Comparison of ENCODE assay signal across 8 mouse cellular contexts in the genomic region with DNA sequence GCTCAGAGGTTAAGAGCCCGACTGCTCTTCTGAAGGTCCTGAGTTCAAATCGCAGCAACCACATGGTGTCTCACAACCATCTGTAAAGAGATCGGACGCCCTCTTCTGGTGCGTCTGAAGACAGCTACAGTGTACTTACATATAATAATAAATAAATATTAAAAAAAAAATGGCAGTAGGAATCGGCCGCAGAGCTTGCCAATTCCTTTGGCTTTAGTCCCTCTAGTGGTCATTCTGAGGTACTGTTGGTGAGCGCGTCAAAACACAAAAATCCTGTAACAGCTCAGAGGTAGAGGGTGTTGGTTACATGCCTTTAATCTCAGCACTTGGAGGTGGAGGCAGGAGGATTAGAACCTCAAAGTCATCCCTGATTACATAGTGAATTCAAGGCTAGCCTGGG. TPM values are rescaled to one million over a fixed set of nuclear protein-coding genes. Genes with fewer than 3 reads are reported as not detected.
DNase-seq lines count a peak whose midpoint lies in the region; ATAC-seq and TF ChIP-seq lines count a peak whose summit lies in the region.

No protein-coding gene starts in this region.

- H3K9me3 ChIP-seq in kidney, embryonic 15.5 days (replicated peaks), result no peaks in the 10 kb centered on the region
- H3K9me3 ChIP-seq in limb, embryonic 14.5 days (ENCODE audit: control insufficient read depth, low read length), result no peaks in the 10 kb centered on the region

- no peak overlapping the region for H3K9ac ChIP-seq in kidney, embryonic 15.5 days
- H3K9ac ChIP-seq in limb, embryonic 14.5 days (ENCODE audit: low read depth, low read length, severe bottlenecking), result no peak overlapping the region

- 20% methylated on average over 9 of the region's 9 CpGs for WGBS in kidney, embryonic 15.5 days
- WGBS in limb, embryonic 14.5 days, result 22% methylated on average over 9 of the region's 9 CpGs

- TF ChIP-seq POLR2A in limb, embryonic 14.5 days (IDR thresholded peaks at IDR 0.05; ENCODE audit: borderline replicate concordance, extremely low read depth, insufficient read depth, insufficient read length), result no peak

- no peak overlapping the region for H3K4me3 ChIP-seq in kidney, embryonic 15.5 days (replicated peaks)
- H3K4me3 ChIP-seq in limb, embryonic 14.5 days (replicated peaks; ENCODE audit: low read length), result no peak overlapping the region

- H3K4me1 ChIP-seq in kidney, embryonic 15.5 days, result peaks cover 8% of the 10 kb centered on the region; the same call in 1 of the 2 replicates
- no peaks in the 10 kb centered on the region for H3K4me1 ChIP-seq in limb, embryonic 14.5 days (ENCODE audit: control insufficient read depth, insufficient read depth, low read length)

- peak; percentile 55 for DNase-seq in kidney, adult 18-20 months
- DNase-seq in brain, adult 2 months (ENCODE audit: low read depth, low spot score), result peak; percentile 84
- peak; percentile 34 for DNase-seq in fibroblast of lung, adult 2 months (ENCODE audit: low read depth)
- DNase-seq in limb, embryonic 14.5 days (ENCODE audit: low spot score), result peak; percentile 81
- peak; percentile 85 for DNase-seq in naive thymus-derived CD4-positive, alpha-beta T cell, adult 2 months (ENCODE audit: low read depth)
- peak; percentile 56 to 80 for DNase-seq in spleen, postnatal 4 days (ENCODE audit: low spot score in 2 of 2)

- no peak overlapping the region for H3K27ac ChIP-seq in kidney, embryonic 15.5 days
- H3K27ac ChIP-seq in limb, embryonic 14.5 days (replicated peaks; ENCODE audit: low read depth, low read length), result no peak overlapping the region

- no peaks in the 10 kb centered on the region for H3K36me3 ChIP-seq in kidney, embryonic 15.5 days
- H3K36me3 ChIP-seq in limb, embryonic 14.5 days (ENCODE audit: control insufficient read depth, insufficient read depth, low read length), result no peaks in the 10 kb centered on the region

- no peak for ATAC-seq in kidney, embryonic 15.5 days (replicated peaks; ENCODE audit: low FRiP score)
- peak; percentile 68 for ATAC-seq in inflammation-experienced regulatory T-cells, adult 6 months
- peak; percentile 39; the same call in 1 of the 2 replicates for ATAC-seq in limb, embryonic 14.5 days (ENCODE audit: low FRiP score, low read depth)

- H3K27me3 ChIP-seq in kidney, embryonic 15.5 days, result peaks cover 9% of the 10 kb centered on the region
- no peaks in the 10 kb centered on the region for H3K27me3 ChIP-seq in limb, embryonic 14.5 days (ENCODE audit: control insufficient read depth, insufficient read depth, low read length)

- H3K4me2 ChIP-seq in kidney, embryonic 15.5 days, result no peak overlapping the region
- H3K4me2 ChIP-seq in limb, embryonic 14.5 days (replicated peaks; ENCODE audit: low read depth, low read length, severe bottlenecking), result no peak overlapping the region

RNA-seq across cellular contexts. Expression of a gene that starts 4.0 kb away (rescaled TPM):
- polyA plus RNA-seq in kidney, embryonic 15.5 days (2015; fragmentation: Nextera tagmentation; extraction: Ambion mirVana), result 5.9 and 6.1 TPM in 2 replicates
- 10 to 100 TPM in 1 of 3 experiments, 1 to 10 TPM in 2; 7.0 to 10.2 (median 7.8) TPM for polyA plus RNA-seq in inflammation-experienced regulatory T-cells, adult 6 months (2017; shearing (Covaris generic))
- polyA plus RNA-seq in limb, embryonic 14.5 days (2012; rRNA removed), result 17.0 and 19.4 TPM in 2 replicates
- polyA plus RNA-seq in limb, embryonic 14.5 days (2014; fragmentation: Nextera tagmentation; extraction: Ambion mirVana), result 9.6 and 11.3 TPM in 2 replicates

RNA-seq across cellular contexts. Expression of a gene that starts 4.8 kb away (rescaled TPM):
- 12.3 and 12.5 TPM in 2 replicates for polyA plus RNA-seq in kidney, embryonic 15.5 days (2015; fragmentation: Nextera tagmentation; extraction: Ambion mirVana)
- 1 to 10 TPM; 4.2 to 8.0 (median 7.7) TPM for polyA plus RNA-seq in inflammation-experienced regulatory T-cells, adult 6 months (2017; shearing (Covaris generic))
- 4.0 and 9.1 TPM in 2 replicates for polyA plus RNA-seq in limb, embryonic 14.5 days (2012; rRNA removed)
- polyA plus RNA-seq in limb, embryonic 14.5 days (2014; fragmentation: Nextera tagmentation; extraction: Ambion mirVana), result 9.2 and 11.0 TPM in 2 replicates

RNA-seq across cellular contexts. Expression of a gene that starts 44.1 kb away (rescaled TPM):
- polyA plus RNA-seq in kidney, embryonic 15.5 days (2015; fragmentation: Nextera tagmentation; extraction: Ambion mirVana), result not detected in 2 replicates
- polyA plus RNA-seq in inflammation-experienced regulatory T-cells, adult 6 months (2017; shearing (Covaris generic)), result not detected
- polyA plus RNA-seq in limb, embryonic 14.5 days (2012; rRNA removed), result 0.21 TPM in 1 of 2 replicates, not detected in the other
- not detected in 2 replicates for polyA plus RNA-seq in limb, embryonic 14.5 days (2014; fragmentation: Nextera tagmentation; extraction: Ambion mirVana)

RNA-seq across cellular contexts. Expression of a gene that starts 52.4 kb away (rescaled TPM):
- 0.53 and 0.59 TPM in 2 replicates for polyA plus RNA-seq in kidney, embryonic 15.5 days (2015; fragmentation: Nextera tagmentation; extraction: Ambion mirVana)
- under 1 TPM in 1 of 3 experiments, not detected in 2; 0.12 TPM for polyA plus RNA-seq in inflammation-experienced regulatory T-cells, adult 6 months (2017; shearing (Covaris generic))
- polyA plus RNA-seq in limb, embryonic 14.5 days (2012; rRNA removed), result 0.73 and 0.89 TPM in 2 replicates
- polyA plus RNA-seq in limb, embryonic 14.5 days (2014; fragmentation: Nextera tagmentation; extraction: Ambion mirVana), result 0.51 and 0.78 TPM in 2 replicates

Comparison
In these comparisons a context has a peak if more than half of its experiments do, and no peak if none do; other contexts are left out.
1. DNase-seq: peak in every context shown above with its lines; median percentile 85 in naive thymus-derived CD4-positive, alpha-beta T cell, adult 2 months; 84 in brain, adult 2 months; 81 in limb, embryonic 14.5 days; 68 in spleen, postnatal 4 days; 55 in kidney, adult 18-20 months; 34 in fibroblast of lung, adult 2 months.